Mouse (Mus musculus): ENCODE results near the gene Scamp1.

GRCm38 (mm10) chr13:94178401-94179040, 107.1 kb downstream of the Scamp1 start:
- TF ChIP-seq CTCF (IDR thresholded peaks at IDR 0.05; ENCODE audit: insufficient read depth, low read depth, low read length) (no peak), POLR2A (IDR thresholded peaks at IDR 0.05; ENCODE audit: insufficient read depth, low read depth, low read length) (no peak)

All from olfactory bulb, adult 2 months (tissue).